Mouse (Mus musculus) limb, embryonic 14.5 days (tissue): ENCODE measurements at regions not wholly inside any gene's neighbourhood (a gene's known extent, or its start where the extent isn't known, plus 50 kb on each side); places are given as distances from the start of the nearest gene placed in this dataset.

Experiments
- ATAC-seq: fragments of 200-750 bp; cut with Nextera tagmentation; 2 replicates; pipeline ENCODE4 v1.8.0; 2017; ENCODE audit warnings: low read depth, moderate number of reproducible peaks, moderate TSS enrichment; ENCODE audit not compliant: low FRiP score
- DNase-seq: peaks from one replicate; pipeline ENCODE4 v3.0.0-alpha.2; 2015; ENCODE audit warnings: low spot score
- H3K27ac ChIP-seq: fragments of 300-500 bp; sonication (generic); replicated peaks from 2 replicates; pipeline ENCODE4 v1.5.1; 2014; ENCODE audit warnings: low read depth, mild to moderate bottlenecking, low read length, moderate library complexity, mixed read lengths
- H3K27me3 ChIP-seq: fragments of 300-500 bp; sonication (generic); 2 replicates; pipeline ENCODE4 v1.6.1; 2014; ENCODE audit warnings: low read length, mixed read lengths; ENCODE audit not compliant: control insufficient read depth, insufficient read depth
- H3K36me3 ChIP-seq: fragments of 300-500 bp; sonication (generic); 2 replicates; pipeline ENCODE4 v1.6.1; 2014; ENCODE audit warnings: mild to moderate bottlenecking, low read length, moderate library complexity, mixed read lengths; ENCODE audit not compliant: control insufficient read depth, insufficient read depth
- H3K4me1 ChIP-seq: fragments of 300-500 bp; sonication (generic); 2 replicates; pipeline ENCODE4 v1.6.1; 2014; ENCODE audit warnings: antibody characterized with exemption, low read length, mixed read lengths; ENCODE audit not compliant: control insufficient read depth, insufficient read depth
- H3K4me2 ChIP-seq: fragments of 300-500 bp; sonication (generic); replicated peaks from 2 replicates; pipeline ENCODE4 v1.6.1; 2014; ENCODE audit warnings: low read depth, mild to moderate bottlenecking, low read length, moderate library complexity; ENCODE audit not compliant: severe bottlenecking
- H3K4me3 ChIP-seq: fragments of 300-500 bp; sonication (generic); replicated peaks from 2 replicates; pipeline ENCODE4 v1.5.1; 2014; ENCODE audit warnings: low read length
- H3K9ac ChIP-seq: fragments of 300-500 bp; sonication (generic); 2 replicates; pipeline ENCODE4 v1.6.1; 2014; ENCODE audit warnings: mild to moderate bottlenecking, low read depth, low read length, moderate library complexity; ENCODE audit not compliant: severe bottlenecking
- H3K9me3 ChIP-seq: fragments of 300-500 bp; sonication (generic); 2 replicates; pipeline ENCODE4 v1.6.1; 2016; ENCODE audit warnings: low read length; ENCODE audit not compliant: control insufficient read depth
- POLR2A ChIP-seq: fragments of 200-500 bp; IDR thresholded peaks from 2 replicates; pipeline ENCODE4 v1.8.0; 2012; ENCODE audit warnings: inconsistent platforms, mild to moderate bottlenecking, moderate library complexity, borderline replicate concordance; ENCODE audit not compliant: insufficient read depth, insufficient read length; ENCODE audit errors: extremely low read depth
- WGBS: fragments of 180-500 bp; shearing (Covaris S2); extraction: QIAGEN DNeasy Blood & Tissue Kit; methylation state at CpG from one replicate; pipeline ENCODE4 v1.1.7; 2014; 5-methylcytosine and 5-hydroxymethylcytosine counted together

DNA sequence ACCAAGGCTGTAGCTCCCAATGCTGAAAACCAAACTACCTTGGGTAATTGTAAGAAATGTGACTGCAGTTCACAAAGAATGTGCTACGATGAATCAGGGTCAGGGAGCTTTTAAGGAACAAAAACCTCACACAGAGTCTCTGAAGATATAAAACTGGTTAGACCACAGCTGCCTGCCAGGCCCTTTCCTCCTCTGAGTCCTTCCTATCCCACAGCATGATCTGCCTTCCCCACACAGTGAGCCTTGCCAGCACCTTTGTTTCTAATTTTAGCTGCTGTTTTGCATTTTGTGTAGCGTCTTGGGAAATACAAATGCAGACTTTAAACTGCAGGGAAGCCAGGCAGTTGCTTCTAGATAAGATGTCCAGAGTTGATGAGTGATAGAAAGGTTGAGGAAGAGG is 53.9 kb upstream of the Rtn4 start:
- TF ChIP-seq POLR2A, result no peak
- Histone ChIP-seq H3K4me1 (peaks cover 20% of the 10 kb centered on the region; the same call in 1 of the 2 replicates), H3K9me3 (no peaks in the 10 kb centered on the region), H3K4me2 (no peak overlapping the region), H3K36me3 (no peaks in the 10 kb centered on the region), H3K27me3 (no peaks in the 10 kb centered on the region), H3K4me3 (no peak overlapping the region), H3K27ac (no peak overlapping the region), H3K9ac (no peak overlapping the region)
- ATAC-seq (no peak), DNase-seq (peak; percentile 26)
- 22% methylated on average over 2 of the region's 2 CpGs for WGBS
